Mouse (Mus musculus) hindbrain, embryonic 13.5 days (tissue): ENCODE measurements around the gene Nus1. TPM values are rescaled to one million over a fixed set of nuclear protein-coding genes. Genes with fewer than 3 reads are reported as not detected.

Source experiments
- ATAC-seq: fragments of 200-750 bp; cut with Nextera tagmentation; 2 replicates; pipeline ENCODE4 v1.8.0; 2017; ENCODE audit warnings: moderate TSS enrichment; ENCODE audit not compliant: low FRiP score
- H3K27ac ChIP-seq: fragments of 300-500 bp; sonication (generic); 2 replicates; pipeline ENCODE4 v1.5.1; 2015; ENCODE audit warnings: inconsistent platforms, mild to moderate bottlenecking, moderate library complexity
- H3K27me3 ChIP-seq: fragments of 300-500 bp; sonication (generic); 2 replicates; pipeline ENCODE4 v1.6.1; 2015; ENCODE audit warnings: mild to moderate bottlenecking, inconsistent platforms
- H3K36me3 ChIP-seq: fragments of 300-500 bp; sonication (generic); 2 replicates; pipeline ENCODE4 v1.6.1; 2015; ENCODE audit warnings: mild to moderate bottlenecking, inconsistent platforms
- H3K4me1 ChIP-seq: fragments of 300-500 bp; sonication (generic); replicated peaks from 2 replicates; pipeline ENCODE4 v1.6.1; 2015; ENCODE audit warnings: inconsistent platforms
- H3K4me2 ChIP-seq: fragments of 300-500 bp; sonication (generic); 2 replicates; pipeline ENCODE4 v1.6.1; 2015; ENCODE audit warnings: inconsistent platforms, mild to moderate bottlenecking, moderate library complexity
- H3K4me3 ChIP-seq: fragments of 300-500 bp; sonication (generic); 2 replicates; pipeline ENCODE4 v1.5.1; 2015; ENCODE audit warnings: mild to moderate bottlenecking, inconsistent platforms
- H3K9ac ChIP-seq: fragments of 300-500 bp; sonication (generic); 2 replicates; pipeline ENCODE4 v1.6.1; 2015; ENCODE audit warnings: mild to moderate bottlenecking, inconsistent platforms
- H3K9me3 ChIP-seq: fragments of 300-500 bp; sonication (generic); 2 replicates; pipeline ENCODE4 v1.6.1; 2016; ENCODE audit warnings: inconsistent platforms
- WGBS: fragments of 180-500 bp; shearing (Covaris S2); methylation state at CpG from one replicate; pipeline ENCODE4 v1.1.7; 2015; 5-methylcytosine and 5-hydroxymethylcytosine counted together
- polyA plus RNA-seq: library from polyadenylated mRNA; unstranded; fragments of >200 nt; fragmentation: Nextera tagmentation; extraction: Ambion mirVana; gene quantifications from 2 replicates; pipeline ENCODE4 v1.2.1, GENCODE M21; 2015

Gene Nus1
- polyA plus RNA-seq, result 17.8 and 18.6 TPM in 2 replicates

DNA sequence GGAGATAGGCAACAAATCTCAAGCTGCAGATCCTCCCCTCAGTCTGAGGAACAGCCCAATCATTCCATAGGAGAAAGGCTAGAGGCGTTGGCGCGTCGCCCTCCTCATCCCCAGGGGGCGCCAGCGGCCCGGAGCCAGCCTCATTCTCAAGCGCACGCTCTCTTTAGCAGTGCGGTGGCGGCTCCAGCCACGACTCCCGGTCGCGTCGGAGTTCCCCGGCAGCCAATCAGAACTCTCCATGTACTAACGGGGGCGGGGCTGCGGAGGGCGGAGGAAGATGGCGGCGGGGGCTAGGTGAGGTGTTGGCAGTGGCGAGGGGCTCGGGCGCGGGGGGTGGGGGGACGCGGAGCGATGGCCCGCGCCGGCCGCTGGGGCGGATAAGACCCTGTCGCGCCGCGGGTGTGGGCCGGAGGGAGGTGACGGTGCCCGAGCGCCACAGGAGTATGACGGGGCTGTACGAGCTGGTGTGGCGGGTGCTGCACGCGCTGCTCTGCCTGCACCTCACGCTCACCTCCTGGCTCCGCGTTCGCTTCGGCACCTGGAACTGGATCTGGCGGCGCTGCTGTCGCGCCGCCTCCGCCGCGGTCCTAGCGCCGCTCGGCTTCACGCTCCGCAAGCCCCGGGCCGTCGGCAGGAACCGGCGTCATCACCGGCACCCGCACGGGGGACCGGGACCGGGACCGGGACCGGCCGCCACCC is at the start of gene Nus1:
Gene Nus1, plus strand, starts transcription at position 249 of the 699 bp plus-strand sequence.
- 0 out of 2 replicates have a peak, but pooled peaks cover 4% of the 10 kb centered on the region for H3K27me3 ChIP-seq
- WGBS, result under 1% methylated on average over 69 of the region's 79 CpGs

GRCm38 (mm10) chr10:52368376-52368775 is 49.0 kb upstream of the Nus1 start:
- no peak for ATAC-seq

More for the DNA sequence above, at the start of gene Nus1:
- peak within 1 kb of the TSS; percentile 97 for H3K27ac ChIP-seq
- peak; percentile 99 for ATAC-seq
- peak within 1 kb of the TSS; percentile 80 for H3K9ac ChIP-seq
- peaks cover 34% of the 10 kb centered on the region for H3K4me1 ChIP-seq
- peak within 1 kb of the TSS; percentile 70 for H3K4me3 ChIP-seq
- H3K9me3 ChIP-seq, result no peaks in the 10 kb centered on the region
- peak within 1 kb of the TSS; percentile 78 for H3K4me2 ChIP-seq
- no peaks in the 10 kb centered on the region for H3K36me3 ChIP-seq

DNA sequence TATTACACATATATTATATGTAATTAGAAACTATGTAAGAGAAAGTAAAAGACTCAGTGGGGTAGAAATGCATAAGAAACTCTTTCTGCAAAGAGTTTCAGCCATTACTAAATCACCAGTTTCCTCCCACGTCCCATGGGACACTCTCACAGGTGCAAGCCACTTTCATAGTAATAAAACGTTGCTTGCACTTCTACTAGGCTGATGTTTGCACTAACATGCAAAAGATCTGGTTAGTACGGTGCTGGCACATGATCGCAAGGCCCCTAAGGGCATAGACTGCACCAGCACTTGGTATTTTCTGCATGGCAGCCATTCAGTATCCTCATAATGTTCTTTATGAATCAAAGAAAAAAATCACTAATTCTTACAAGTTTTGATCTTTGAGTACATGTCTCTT is 43.5 kb upstream of the Nus1 start:
- no peak overlapping the region for H3K4me2 ChIP-seq
- H3K27ac ChIP-seq, result no peak overlapping the region
- no peak overlapping the region for H3K4me3 ChIP-seq
- H3K27me3 ChIP-seq, result no peaks in the 10 kb centered on the region
- H3K9ac ChIP-seq, result no peak overlapping the region
- no peaks in the 10 kb centered on the region for H3K9me3 ChIP-seq
- no peak for ATAC-seq
- peaks cover 13% of the 10 kb centered on the region for H3K4me1 ChIP-seq
- no peaks in the 10 kb centered on the region for H3K36me3 ChIP-seq
- WGBS, result 80% methylated on average over 4 of the region's 4 CpGs

More at GRCm38 (mm10) chr10:52368376-52368775, 49.0 kb upstream of the Nus1 start:
- Histone ChIP-seq H3K9me3 (no peaks in the 10 kb centered on the region), H3K4me3 (no peak overlapping the region), H3K4me1 (no peaks in the 10 kb centered on the region), H3K4me2 (no peak overlapping the region), H3K27me3 (no peaks in the 10 kb centered on the region), H3K27ac (no peak overlapping the region), H3K36me3 (no peaks in the 10 kb centered on the region), H3K9ac (no peak overlapping the region)
- 95% methylated on average over 4 of the region's 4 CpGs for WGBS

DNA sequence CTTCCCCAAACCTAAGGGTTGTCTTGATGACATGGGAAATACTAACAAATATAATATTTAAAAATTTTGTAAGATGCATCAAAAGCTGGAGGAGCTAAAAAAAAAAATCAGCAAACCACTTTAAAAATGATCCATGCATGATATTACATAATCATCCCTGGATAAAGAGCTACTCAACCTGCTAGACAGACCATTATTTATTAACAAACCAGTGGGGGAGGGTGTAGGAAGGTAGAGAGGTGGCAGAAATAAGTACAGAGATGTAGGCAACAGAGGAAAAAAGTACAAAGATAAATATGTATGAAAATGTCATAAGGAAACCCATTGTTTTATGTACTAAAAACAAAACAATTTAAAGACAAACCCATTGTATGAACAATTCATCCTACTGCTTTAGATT is 42.7 kb upstream of the Nus1 start:
- H3K9ac ChIP-seq, result no peak overlapping the region
- no peak for ATAC-seq
- H3K27me3 ChIP-seq, result no peaks in the 10 kb centered on the region
- H3K9me3 ChIP-seq, result no peaks in the 10 kb centered on the region
- peaks cover 21% of the 10 kb centered on the region for H3K4me1 ChIP-seq
- no peaks in the 10 kb centered on the region for H3K36me3 ChIP-seq
- no peak overlapping the region for H3K27ac ChIP-seq
- no peak overlapping the region for H3K4me2 ChIP-seq
- H3K4me3 ChIP-seq, result no peak overlapping the region

DNA sequence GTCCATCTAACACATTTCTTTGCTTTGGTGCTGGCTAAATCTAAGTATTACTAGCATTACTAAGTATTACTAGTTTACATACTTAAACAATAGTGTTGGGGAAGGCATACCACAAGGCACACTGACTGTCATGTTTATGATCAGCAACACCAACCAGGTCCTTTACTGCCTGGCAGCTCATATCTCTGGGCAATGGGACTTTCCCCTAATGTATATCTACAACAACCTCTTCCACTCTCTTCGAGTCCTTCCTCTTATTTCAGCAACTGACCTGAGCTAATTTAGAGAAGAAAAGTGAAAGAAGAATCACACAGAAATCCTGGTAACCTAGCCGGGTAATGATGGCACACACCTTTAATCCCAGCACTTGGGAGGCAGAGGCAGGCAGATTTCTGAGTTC is 40.9 kb upstream of the Nus1 start:
- 93% methylated on average over 2 of the region's 2 CpGs for WGBS
- no peak overlapping the region for H3K4me2 ChIP-seq
- H3K4me3 ChIP-seq, result no peak overlapping the region
- no peak overlapping the region for H3K27ac ChIP-seq
- ATAC-seq, result no peak
- no peak overlapping the region for H3K9ac ChIP-seq
- H3K36me3 ChIP-seq, result no peaks in the 10 kb centered on the region
- H3K27me3 ChIP-seq, result no peaks in the 10 kb centered on the region
- H3K9me3 ChIP-seq, result no peaks in the 10 kb centered on the region
- peaks cover 22% of the 10 kb centered on the region for H3K4me1 ChIP-seq

GRCm38 (mm10) chr10:52377813-52378212 is 39.5 kb upstream of the Nus1 start:
- WGBS, result 90% methylated on average over 2 of the region's 2 CpGs
- Histone ChIP-seq H3K9me3 (no peaks in the 10 kb centered on the region), H3K4me2 (no peak overlapping the region), H3K9ac (no peak overlapping the region), H3K4me3 (no peak overlapping the region), H3K36me3 (no peaks in the 10 kb centered on the region), H3K27me3 (no peaks in the 10 kb centered on the region), H3K27ac (no peak overlapping the region), H3K4me1 (peaks cover 25% of the 10 kb centered on the region)
- no peak for ATAC-seq

DNA sequence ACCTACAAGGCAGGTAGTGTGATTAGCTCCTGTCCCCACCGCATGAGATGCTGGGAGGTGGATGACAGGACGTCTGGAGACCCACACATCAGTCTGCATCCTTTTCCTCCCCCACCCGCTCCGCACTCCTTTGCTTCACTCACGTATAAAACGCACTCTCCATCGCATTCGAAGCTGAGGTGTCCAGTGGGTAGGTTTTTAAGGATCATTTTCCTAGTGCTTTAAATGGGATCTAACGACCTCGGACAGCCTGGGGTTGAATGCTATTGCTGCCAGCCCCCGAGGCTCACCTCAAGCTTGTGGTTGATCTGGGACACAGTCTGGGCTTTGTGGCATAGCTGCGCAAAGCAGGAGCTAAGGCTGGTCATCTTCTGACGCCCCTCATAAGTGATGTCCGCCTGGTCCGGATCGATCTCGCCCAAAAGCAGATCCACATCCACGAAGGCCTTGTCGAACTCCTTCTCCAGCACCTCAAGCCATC is 36.0 kb upstream of the Nus1 start:
- Histone ChIP-seq H3K4me1 (peaks cover 29% of the 10 kb centered on the region), H3K9me3 (no peaks in the 10 kb centered on the region), H3K9ac (peak overlapping the region; percentile 92), H3K27ac (peak overlapping the region; percentile 95), H3K27me3 (no peaks in the 10 kb centered on the region), H3K36me3 (no peaks in the 10 kb centered on the region), H3K4me3 (peak overlapping the region; percentile 70), H3K4me2 (peak overlapping the region; percentile 63)
- under 1% methylated on average over 19 of the region's 19 CpGs for WGBS
- ATAC-seq, result peak; percentile 71

- H3K9me3 ChIP-seq, result no peaks in the 10 kb centered on the region
- peak within 1 kb of the TSS; percentile 63 for H3K4me2 ChIP-seq
- peak within 1 kb of the TSS; percentile 92 for H3K9ac ChIP-seq
- H3K36me3 ChIP-seq, result no peaks in the 10 kb centered on the region
- peak within 1 kb of the TSS; percentile 95 for H3K27ac ChIP-seq
- H3K4me3 ChIP-seq, result peak within 1 kb of the TSS; percentile 70
- H3K4me1 ChIP-seq, result peaks cover 29% of the 10 kb centered on the region
- no peaks in the 10 kb centered on the region for H3K27me3 ChIP-seq
- peak; percentile 98 for ATAC-seq
- under 1% methylated on average over 66 of the region's 71 CpGs for WGBS
Observed at GRCm38 (mm10) chr10:52381845-52382591, 35.3 kb upstream of the Nus1 start, which contains the start of gene Gopc. Gopc (minus strand) TSS chr10:52382124.

- H3K27me3 ChIP-seq, result no peaks in the 10 kb centered on the region
- peak overlapping the region; percentile 70 for H3K4me3 ChIP-seq
- H3K9ac ChIP-seq, result peak overlapping the region; percentile 92; the same call in 1 of the 2 replicates
- H3K4me2 ChIP-seq, result peak overlapping the region; percentile 63
- WGBS, result 84% methylated on average over 6 of the region's 6 CpGs
- ATAC-seq, result no peak
- no peaks in the 10 kb centered on the region for H3K36me3 ChIP-seq
- no peak overlapping the region for H3K27ac ChIP-seq
- peaks cover 24% of the 10 kb centered on the region for H3K4me1 ChIP-seq
- no peaks in the 10 kb centered on the region for H3K9me3 ChIP-seq
Observed at GRCm38 (mm10) chr10:52383022-52383421, 34.3 kb upstream of the Nus1 start.

- no peaks in the 10 kb centered on the region for H3K27me3 ChIP-seq
- peaks cover 19% of the 10 kb centered on the region for H3K4me1 ChIP-seq
- H3K4me2 ChIP-seq, result no peak overlapping the region
- H3K27ac ChIP-seq, result no peak overlapping the region
- no peaks in the 10 kb centered on the region for H3K9me3 ChIP-seq
- ATAC-seq, result no peak
- WGBS, result 94% methylated on average over 1 of the region's 1 CpGs
- H3K4me3 ChIP-seq, result no peak overlapping the region
- no peak overlapping the region; the same call in 1 of the 2 replicates for H3K9ac ChIP-seq
- H3K36me3 ChIP-seq, result no peaks in the 10 kb centered on the region
Observed at GRCm38 (mm10) chr10:52383522-52383921, 33.8 kb upstream of the Nus1 start.

- peaks cover 7% of the 10 kb centered on the region for H3K4me1 ChIP-seq
- no peak overlapping the region for H3K27ac ChIP-seq
- WGBS, result 42% methylated on average over 8 of the region's 8 CpGs
- H3K4me2 ChIP-seq, result no peak overlapping the region
- no peak for ATAC-seq
- H3K36me3 ChIP-seq, result no peaks in the 10 kb centered on the region
- H3K9me3 ChIP-seq, result no peaks in the 10 kb centered on the region
- H3K9ac ChIP-seq, result no peak overlapping the region
- H3K27me3 ChIP-seq, result no peaks in the 10 kb centered on the region
- H3K4me3 ChIP-seq, result no peak overlapping the region
Observed at GRCm38 (mm10) chr10:52384823-52385610, 32.3 kb upstream of the Nus1 start.

GRCm38 (mm10) chr10:52387192-52387591 is 30.2 kb upstream of the Nus1 start:
- no peak overlapping the region for H3K27ac ChIP-seq
- H3K4me3 ChIP-seq, result no peak overlapping the region
- WGBS, result 66% methylated on average over 4 of the region's 4 CpGs
- H3K4me1 ChIP-seq, result peaks cover 7% of the 10 kb centered on the region
- no peaks in the 10 kb centered on the region for H3K9me3 ChIP-seq
- H3K9ac ChIP-seq, result no peak overlapping the region
- no peak overlapping the region for H3K4me2 ChIP-seq
- no peaks in the 10 kb centered on the region for H3K36me3 ChIP-seq
- no peaks in the 10 kb centered on the region for H3K27me3 ChIP-seq
- ATAC-seq, result no peak
